Mouse (Mus musculus) forebrain, embryonic 13.5 days (tissue): Measurements from ENCODE around the gene Bdkrb2. TPM values are rescaled to one million over a fixed set of nuclear protein-coding genes. Genes with fewer than 3 reads are reported as not detected.

Experiments used
- ATAC-seq: fragments of 200-750 bp; cut with Nextera tagmentation; 2 replicates; pipeline ENCODE4 v1.8.0; 2017
- H3K27ac ChIP-seq: fragments of 300-500 bp; sonication (generic); 2 replicates; pipeline ENCODE4 v1.5.1; 2015; ENCODE audit warnings: inconsistent platforms, mild to moderate bottlenecking, moderate library complexity
- H3K27me3 ChIP-seq: fragments of 300-500 bp; sonication (generic); 2 replicates; pipeline ENCODE4 v1.6.1; 2015; ENCODE audit warnings: mild to moderate bottlenecking, inconsistent platforms
- H3K36me3 ChIP-seq: fragments of 300-500 bp; sonication (generic); 2 replicates; pipeline ENCODE4 v1.6.1; 2015; ENCODE audit warnings: mild to moderate bottlenecking, inconsistent platforms; ENCODE audit not compliant: poor library complexity, severe bottlenecking
- H3K4me1 ChIP-seq: fragments of 300-500 bp; sonication (generic); 2 replicates; pipeline ENCODE4 v1.6.1; 2015; ENCODE audit warnings: inconsistent platforms
- H3K4me2 ChIP-seq: fragments of 300-500 bp; sonication (generic); 2 replicates; pipeline ENCODE4 v1.6.1; 2015; ENCODE audit warnings: inconsistent platforms, mild to moderate bottlenecking, moderate library complexity
- H3K4me3 ChIP-seq: fragments of 300-500 bp; sonication (generic); 2 replicates; pipeline ENCODE4 v1.5.1; 2015; ENCODE audit warnings: mild to moderate bottlenecking, inconsistent platforms
- H3K9ac ChIP-seq: fragments of 300-500 bp; sonication (generic); 2 replicates; pipeline ENCODE4 v1.6.1; 2015; ENCODE audit warnings: mild to moderate bottlenecking, inconsistent platforms
- H3K9me3 ChIP-seq: fragments of 300-500 bp; sonication (generic); replicated peaks from 2 replicates; pipeline ENCODE4 v1.6.1; 2016; ENCODE audit warnings: inconsistent platforms
- WGBS: fragments of 180-500 bp; shearing (Covaris S2); methylation state at CpG from one replicate; pipeline ENCODE4 v1.1.7; 2015; 5-methylcytosine and 5-hydroxymethylcytosine counted together
- polyA plus RNA-seq: library from polyadenylated mRNA; unstranded; fragments of >200 nt; fragmentation: Nextera tagmentation; extraction: Ambion mirVana; gene quantifications from 2 replicates; pipeline ENCODE4 v1.2.1, GENCODE M21; 2015

Bdkrb2 gene
- polyA plus RNA-seq, 1 experiment from 2014 or later, result 0.21 TPM

DNA sequence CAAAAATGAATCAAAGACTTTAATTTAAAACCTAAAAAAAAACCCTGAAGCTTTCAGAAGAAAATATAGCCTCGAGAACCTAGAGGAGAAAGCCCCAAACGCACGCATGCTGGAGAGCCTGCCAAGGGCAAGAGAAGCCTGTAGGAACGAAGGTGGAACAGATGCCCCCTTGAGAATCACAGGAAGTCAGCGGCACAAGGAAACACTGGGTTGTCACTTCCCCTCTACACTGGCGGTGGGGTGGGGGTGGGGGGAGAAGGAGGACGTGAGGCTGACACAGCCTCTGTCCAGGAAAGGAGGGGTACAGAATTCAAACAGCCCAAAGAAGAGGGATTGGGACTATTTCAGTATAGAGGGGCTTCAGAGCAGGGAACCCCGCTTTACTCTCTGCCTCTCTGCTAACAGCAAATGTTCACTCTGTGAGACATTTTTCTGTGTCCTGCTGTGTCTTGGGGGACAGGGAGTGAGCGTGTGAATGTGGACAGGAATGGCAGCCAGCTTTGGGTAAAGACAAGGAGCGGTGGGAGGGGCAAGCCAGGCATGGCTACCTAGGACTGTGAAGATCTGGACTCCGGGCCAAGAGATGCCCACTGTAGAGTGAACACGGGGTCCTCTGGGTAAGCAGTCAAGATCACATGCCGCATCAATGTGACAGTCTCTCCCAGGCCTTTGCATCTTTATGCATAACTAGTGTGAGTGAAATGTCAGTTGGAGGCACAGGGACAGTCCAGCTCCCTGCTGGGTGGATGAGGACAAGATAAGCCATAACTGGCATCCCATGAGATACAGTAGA is 26.9 kb upstream of the Bdkrb2 start:
- no peak overlapping the region for H3K4me3 ChIP-seq
- H3K36me3 ChIP-seq, result no peaks in the 10 kb centered on the region

DNA sequence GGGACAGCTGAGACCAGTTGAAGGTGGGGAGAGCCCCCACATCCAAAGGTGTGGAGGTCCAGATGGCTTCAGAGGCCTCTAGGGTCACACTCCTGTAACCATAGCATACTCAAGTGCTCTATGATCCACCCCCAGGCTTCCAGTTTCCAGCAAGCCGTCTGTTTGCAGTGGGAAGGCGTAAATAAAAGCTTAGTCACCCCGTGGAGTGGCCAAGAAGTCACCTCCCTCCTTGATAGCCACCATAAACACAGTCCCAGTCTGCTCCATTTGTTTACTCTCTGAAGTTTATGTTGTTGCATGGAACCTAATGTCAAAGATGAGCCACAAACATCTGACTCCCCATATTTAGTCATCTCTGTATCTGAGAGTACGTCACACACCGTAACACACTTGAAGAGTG is 25.9 kb upstream of the Bdkrb2 start:
- ATAC-seq, result no peak
- Histone ChIP-seq H3K36me3 (no peaks in the 10 kb centered on the region), H3K9ac (no peak overlapping the region), H3K9me3 (0 out of 2 replicates have a peak, but pooled peaks cover 5% of the 10 kb centered on the region), H3K4me3 (no peak overlapping the region), H3K27ac (no peak overlapping the region), H3K4me2 (no peak overlapping the region), H3K27me3 (no peaks in the 10 kb centered on the region), H3K4me1 (no peaks in the 10 kb centered on the region)
- 80% methylated on average over 5 of the region's 5 CpGs for WGBS

More for the DNA sequence above, 26.9 kb upstream of the Bdkrb2 start:
- Histone ChIP-seq H3K4me2 (no peak overlapping the region), H3K27ac (no peak overlapping the region), H3K27me3 (no peaks in the 10 kb centered on the region), H3K9ac (no peak overlapping the region), H3K9me3 (0 out of 2 replicates have a peak, but pooled peaks cover 5% of the 10 kb centered on the region), H3K4me1 (0 out of 2 replicates have a peak, but pooled peaks cover 6% of the 10 kb centered on the region)
- no peak for ATAC-seq
- WGBS, result 86% methylated on average over 13 of the region's 13 CpGs

DNA sequence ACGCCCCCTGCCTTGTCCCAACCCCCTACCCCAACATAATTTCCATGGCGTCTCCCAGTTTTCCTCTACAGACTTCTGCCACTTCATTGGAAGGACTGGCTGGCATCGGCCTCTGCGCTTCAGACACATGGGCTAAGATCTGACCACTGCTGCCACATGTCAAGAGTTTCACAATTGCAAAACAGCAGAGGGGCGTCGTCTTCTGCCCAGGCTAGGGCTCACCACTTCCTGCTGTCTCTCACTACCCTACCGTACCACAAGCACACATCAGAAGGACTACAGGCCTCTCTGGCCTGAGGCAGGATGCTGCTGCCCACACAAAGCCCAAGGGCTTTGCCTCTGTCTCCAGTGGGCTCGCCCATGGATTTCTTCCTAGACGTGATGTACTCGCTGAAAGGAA is 23.4 kb upstream of the Bdkrb2 start:
- no peak for ATAC-seq

DNA sequence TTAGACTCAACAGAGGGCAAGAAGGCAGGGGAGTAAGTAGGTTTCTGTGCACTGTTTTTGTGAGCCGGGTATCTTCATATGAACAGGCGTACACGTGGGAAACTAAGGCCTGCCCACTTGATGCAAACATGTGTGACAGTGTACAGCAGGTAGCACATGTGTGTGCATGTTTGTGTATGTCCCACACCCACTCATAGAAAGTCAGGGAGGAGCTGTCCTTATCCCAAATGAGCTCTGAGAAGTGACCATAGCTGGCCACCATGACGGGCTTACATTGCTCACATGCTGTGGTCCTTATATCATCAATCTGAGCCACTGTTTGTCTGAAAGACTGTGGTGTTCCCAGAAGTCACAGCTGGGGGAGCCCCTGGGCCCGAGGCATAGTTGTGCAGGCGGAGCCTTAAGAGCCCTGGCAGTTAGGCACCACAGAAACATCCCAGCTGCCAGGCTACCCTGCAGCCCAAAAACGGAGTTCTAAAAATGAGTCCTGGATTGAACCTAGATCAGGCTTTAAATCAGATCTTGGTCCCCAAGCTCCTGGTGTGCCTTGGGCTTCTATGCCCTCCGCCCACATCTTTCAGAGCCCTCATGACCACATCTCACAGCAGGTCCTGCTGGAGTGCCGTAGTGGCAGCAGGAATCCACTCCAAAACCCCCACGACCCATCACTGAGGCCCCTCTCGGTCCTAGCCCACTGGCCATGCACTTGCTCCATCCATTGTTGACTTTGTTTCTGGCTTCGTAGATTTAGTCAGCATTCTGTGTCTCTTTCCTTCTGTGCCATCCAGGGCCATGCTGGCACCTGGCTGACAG is 21.2 kb upstream of the Bdkrb2 start:
- 82% methylated on average over 12 of the region's 12 CpGs for WGBS
- H3K9ac ChIP-seq, result no peak overlapping the region
- 0 out of 2 replicates have a peak, but pooled peaks cover 5% of the 10 kb centered on the region for H3K9me3 ChIP-seq
- no peak for ATAC-seq
- no peaks in the 10 kb centered on the region; the same call in 1 of the 2 replicates for H3K4me1 ChIP-seq
- H3K36me3 ChIP-seq, result no peaks in the 10 kb centered on the region
- H3K4me2 ChIP-seq, result no peak overlapping the region
- H3K27ac ChIP-seq, result no peak overlapping the region
- no peak overlapping the region for H3K4me3 ChIP-seq
- no peaks in the 10 kb centered on the region for H3K27me3 ChIP-seq

More for the DNA sequence above, 23.4 kb upstream of the Bdkrb2 start:
- Histone ChIP-seq H3K27ac (no peak overlapping the region), H3K4me2 (no peak overlapping the region), H3K9me3 (0 out of 2 replicates have a peak, but pooled peaks cover 5% of the 10 kb centered on the region), H3K4me1 (no peaks in the 10 kb centered on the region), H3K36me3 (no peaks in the 10 kb centered on the region), H3K4me3 (no peak overlapping the region), H3K9ac (no peak overlapping the region), H3K27me3 (no peaks in the 10 kb centered on the region)
- 94% methylated on average over 10 of the region's 10 CpGs for WGBS

DNA sequence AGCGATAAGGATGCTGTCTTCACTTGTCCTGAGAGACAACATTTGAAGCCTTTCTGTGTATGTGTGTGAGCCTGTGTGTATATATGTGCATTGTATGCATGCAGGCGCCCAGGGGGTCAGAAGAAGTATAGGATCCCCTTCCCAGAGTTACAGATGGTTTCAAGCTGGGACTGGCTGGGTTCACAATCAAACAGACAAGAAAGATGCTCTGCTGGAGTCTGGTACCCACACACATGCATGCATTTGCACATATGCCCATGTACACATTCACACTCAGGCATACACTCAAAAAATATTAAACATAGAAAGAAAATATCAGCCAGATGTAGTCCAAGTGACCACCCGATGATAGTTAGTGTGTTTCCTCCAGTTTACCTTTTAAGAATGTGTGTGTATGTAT is 20.5 kb upstream of the Bdkrb2 start:
- Histone ChIP-seq H3K9me3 (0 out of 2 replicates have a peak, but pooled peaks cover 5% of the 10 kb centered on the region), H3K36me3 (no peaks in the 10 kb centered on the region), H3K27me3 (no peaks in the 10 kb centered on the region), H3K4me1 (no peaks in the 10 kb centered on the region; the same call in 1 of the 2 replicates), H3K4me2 (no peak overlapping the region), H3K9ac (no peak overlapping the region), H3K4me3 (no peak overlapping the region), H3K27ac (no peak overlapping the region)
- WGBS, result 83% methylated on average over 3 of the region's 3 CpGs
- ATAC-seq, result no peak

DNA sequence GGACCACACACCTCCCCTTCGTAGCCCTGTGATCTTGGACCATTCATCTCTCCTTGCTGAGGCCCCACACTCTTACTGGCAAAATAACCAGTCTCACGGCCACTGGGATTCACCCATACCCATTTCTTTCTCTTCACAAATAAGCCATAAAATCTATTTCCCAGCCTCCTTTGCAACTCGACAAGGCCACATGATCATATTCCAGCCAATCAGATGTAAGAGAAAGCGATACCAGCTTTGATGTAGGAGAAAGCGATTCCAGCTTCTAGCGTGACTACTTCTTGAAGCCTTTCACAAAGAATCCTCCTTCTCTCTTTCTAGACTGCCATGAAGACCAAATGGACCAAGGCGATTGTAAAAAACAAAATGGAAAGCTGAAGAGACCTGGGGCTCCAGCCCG is 19.9 kb upstream of the Bdkrb2 start:
- no peaks in the 10 kb centered on the region; the same call in 1 of the 2 replicates for H3K4me1 ChIP-seq
- H3K27ac ChIP-seq, result no peak overlapping the region
- no peak for ATAC-seq
- no peak overlapping the region for H3K9ac ChIP-seq
- 0 out of 2 replicates have a peak, but pooled peaks cover 5% of the 10 kb centered on the region for H3K9me3 ChIP-seq
- H3K4me3 ChIP-seq, result no peak overlapping the region
- H3K36me3 ChIP-seq, result no peaks in the 10 kb centered on the region
- no peak overlapping the region for H3K4me2 ChIP-seq
- 89% methylated on average over 8 of the region's 8 CpGs for whole genome bisulfite sequencing
- no peaks in the 10 kb centered on the region for H3K27me3 ChIP-seq

DNA sequence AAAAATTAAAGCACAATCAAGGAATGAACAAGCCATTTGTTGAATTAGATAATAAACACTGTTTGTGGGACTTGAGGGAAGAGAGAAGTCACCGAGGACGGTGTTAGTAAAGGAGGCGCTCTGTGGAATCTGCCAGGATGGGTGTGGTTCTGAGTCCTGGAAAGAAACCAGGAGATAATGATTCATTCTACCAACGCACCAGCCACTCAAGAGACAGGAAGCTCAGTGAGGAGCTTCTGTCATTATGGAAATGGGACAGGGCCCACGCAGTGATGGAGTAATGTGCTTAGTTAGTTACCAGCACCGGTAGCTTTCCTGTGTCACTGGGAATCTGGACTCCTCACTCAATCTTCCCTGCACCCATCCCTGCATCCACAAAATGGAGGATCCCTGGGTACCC is 19.3 kb upstream of the Bdkrb2 start:
- H3K4me1 ChIP-seq, result no peaks in the 10 kb centered on the region; the same call in 1 of the 2 replicates
- no peak overlapping the region for H3K4me2 ChIP-seq
- ATAC-seq, result no peak
- H3K9ac ChIP-seq, result no peak overlapping the region
- no peaks in the 10 kb centered on the region for H3K27me3 ChIP-seq
- H3K9me3 ChIP-seq, result 0 out of 2 replicates have a peak, but pooled peaks cover 3% of the 10 kb centered on the region
- H3K27ac ChIP-seq, result no peak overlapping the region
- WGBS, result 86% methylated on average over 6 of the region's 6 CpGs
- no peaks in the 10 kb centered on the region for H3K36me3 ChIP-seq
- no peak overlapping the region for H3K4me3 ChIP-seq

DNA sequence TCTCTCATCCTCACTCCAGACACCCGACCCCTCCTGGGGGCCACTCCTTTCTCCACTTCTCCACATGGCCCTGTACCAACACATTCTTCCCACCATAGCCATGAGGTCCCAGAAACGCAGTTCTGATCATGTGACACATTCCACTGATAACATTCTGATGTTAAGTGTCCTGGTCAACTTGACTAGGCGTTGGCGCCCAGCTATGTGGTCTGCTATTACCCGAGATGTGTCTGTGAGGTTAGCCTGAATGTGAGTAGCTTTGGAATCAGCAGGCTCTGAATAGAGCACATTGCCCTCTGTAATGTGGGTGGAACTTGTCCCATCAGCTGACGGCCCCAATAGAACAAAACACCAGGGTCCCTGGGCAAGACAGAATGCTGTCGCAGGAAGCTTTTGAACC is 18.2 kb upstream of the Bdkrb2 start:
- no peak overlapping the region for H3K4me3 ChIP-seq
- no peak overlapping the region for H3K27ac ChIP-seq
- WGBS, result 87% methylated on average over 7 of the region's 7 CpGs
- H3K4me1 ChIP-seq, result no peaks in the 10 kb centered on the region; the same call in 1 of the 2 replicates
- no peaks in the 10 kb centered on the region for H3K27me3 ChIP-seq
- H3K4me2 ChIP-seq, result no peak overlapping the region
- H3K9me3 ChIP-seq, result no peaks in the 10 kb centered on the region
- no peak for ATAC-seq
- H3K9ac ChIP-seq, result no peak overlapping the region
- H3K36me3 ChIP-seq, result no peaks in the 10 kb centered on the region

DNA sequence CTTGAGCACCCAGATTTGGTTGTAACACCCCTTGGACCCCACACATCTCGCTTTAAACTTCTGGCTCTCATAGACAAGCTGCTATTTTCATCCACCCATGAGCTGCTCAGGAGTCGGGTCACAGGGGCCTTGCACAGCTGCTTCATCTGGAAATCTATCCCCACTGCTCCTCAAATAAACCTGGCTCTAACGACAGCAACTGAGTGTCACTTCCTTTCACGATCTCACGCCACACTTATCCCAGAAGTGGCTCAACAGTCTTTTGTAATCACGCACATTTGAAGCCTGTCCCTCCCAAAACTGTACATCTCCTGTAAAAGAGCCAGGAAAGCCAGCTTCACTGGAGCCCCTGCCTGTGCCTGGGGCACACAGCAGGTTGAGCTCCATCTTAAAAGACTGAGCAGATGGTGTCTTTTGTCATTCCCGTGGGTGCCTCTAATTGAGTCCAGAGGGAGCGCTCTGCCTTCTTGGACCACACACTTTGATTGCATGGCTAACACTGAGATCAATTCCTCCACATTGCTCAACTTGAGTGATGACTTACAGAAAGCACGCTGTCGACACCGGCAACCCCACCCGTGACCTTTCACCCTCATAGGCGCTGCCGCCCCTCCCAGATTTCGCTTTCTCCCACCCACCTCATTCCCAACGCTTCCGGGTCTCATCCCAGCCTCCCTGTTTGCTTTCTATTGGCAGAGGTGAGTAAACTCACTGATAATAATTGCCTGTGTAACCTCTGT is 17.2 kb upstream of the Bdkrb2 start:
- H3K36me3 ChIP-seq, result no peaks in the 10 kb centered on the region
- WGBS, result 45% methylated on average over 17 of the region's 17 CpGs
- H3K27ac ChIP-seq, result no peak overlapping the region
- no peaks in the 10 kb centered on the region for H3K27me3 ChIP-seq
- H3K4me1 ChIP-seq, result no peaks in the 10 kb centered on the region; the same call in 1 of the 2 replicates
- no peak overlapping the region for H3K4me3 ChIP-seq
- no peak for ATAC-seq
- no peak overlapping the region for H3K4me2 ChIP-seq
- no peaks in the 10 kb centered on the region for H3K9me3 ChIP-seq
- H3K9ac ChIP-seq, result no peak overlapping the region

DNA sequence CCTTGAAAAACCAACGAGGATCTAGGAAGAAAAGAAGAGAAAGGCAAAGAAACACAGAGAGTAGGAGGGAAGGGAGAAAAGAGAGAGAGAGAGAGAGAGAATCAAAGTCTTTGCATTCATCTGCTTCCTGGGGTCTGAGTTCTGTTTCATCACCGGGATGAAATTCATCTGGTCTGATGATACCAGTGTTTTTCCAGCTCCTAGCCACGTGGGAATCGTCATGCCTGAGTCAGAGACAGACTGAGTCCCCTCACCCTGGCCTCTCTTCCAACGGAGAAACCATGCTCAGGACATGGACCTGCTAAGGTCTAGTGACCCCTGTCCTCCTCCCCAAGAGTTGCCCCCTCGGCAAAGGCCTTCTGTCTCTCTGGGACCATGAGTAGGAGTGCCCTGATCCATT is 16.5 kb upstream of the Bdkrb2 start:
- Histone ChIP-seq H3K27me3 (no peaks in the 10 kb centered on the region), H3K4me2 (no peak overlapping the region), H3K27ac (no peak overlapping the region), H3K4me3 (no peak overlapping the region), H3K4me1 (no peaks in the 10 kb centered on the region; the same call in 1 of the 2 replicates), H3K9me3 (no peaks in the 10 kb centered on the region), H3K36me3 (no peaks in the 10 kb centered on the region), H3K9ac (no peak overlapping the region)
- ATAC-seq, result no peak
- 71% methylated on average over 6 of the region's 6 CpGs for WGBS

DNA sequence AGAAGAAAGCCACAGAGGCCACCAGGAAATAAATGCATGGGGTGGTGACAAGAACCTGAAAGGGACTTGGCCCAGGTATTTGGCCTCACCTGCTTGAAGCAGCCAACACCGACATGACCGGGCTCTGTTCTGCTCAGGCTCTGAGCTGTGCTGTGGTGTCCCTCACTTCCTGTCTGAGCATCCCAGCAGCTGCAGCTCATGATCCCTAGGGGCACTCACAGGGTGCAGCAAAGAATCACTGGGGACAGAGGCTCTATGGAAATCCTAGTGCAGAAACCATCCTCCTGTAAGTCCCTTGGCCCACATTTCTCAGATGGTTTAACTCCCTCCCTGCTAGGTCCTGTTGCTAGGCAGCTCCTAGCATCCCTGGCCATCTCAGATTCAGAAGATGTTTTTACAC is 15.9 kb upstream of the Bdkrb2 start:
- no peaks in the 10 kb centered on the region for H3K9me3 ChIP-seq
- no peaks in the 10 kb centered on the region for H3K36me3 ChIP-seq
- no peak overlapping the region for H3K4me2 ChIP-seq
- no peak overlapping the region for H3K4me3 ChIP-seq
- H3K27ac ChIP-seq, result no peak overlapping the region
- H3K4me1 ChIP-seq, result no peaks in the 10 kb centered on the region; the same call in 1 of the 2 replicates
- no peak for ATAC-seq
- H3K27me3 ChIP-seq, result no peaks in the 10 kb centered on the region
- WGBS, result 88% methylated on average over 2 of the region's 2 CpGs
- no peak overlapping the region for H3K9ac ChIP-seq
